Mouse (Mus musculus): Measurements from ENCODE around the gene Scaf1.
A peak's percentile ranks its signal among the peaks of the same experiment; 100 is the strongest.

The Scaf1 gene

GRCm38 (mm10) chr7:45013366-45014095 lies 2.6 kb downstream of the Scaf1 start:
- DNase-seq = no peak

GRCm38 (mm10) chr7:45012824-45013223 lies 3.3 kb downstream of the Scaf1 start:
- DNase-seq = no peak

GRCm38 (mm10) chr7:45012011-45012410 lies 4.2 kb downstream of the Scaf1 start:
- DNase-seq = no peak

- no peak for DNase-seq
Measured at GRCm38 (mm10) chr7:45008411-45008810, 7.8 kb downstream of the Scaf1 start.

GRCm38 (mm10) chr7:45007846-45008245 lies 8.3 kb downstream of the Scaf1 start:
- DNase-seq = no peak

- DNase-seq = no peak
Measured at GRCm38 (mm10) chr7:45007141-45007540, 9.0 kb downstream of the Scaf1 start.

- DNase-seq = no peak
Measured at GRCm38 (mm10) chr7:45006503-45006902, 9.7 kb downstream of the Scaf1 start.

GRCm38 (mm10) chr7:45005321-45005992 lies 10.7 kb downstream of the Scaf1 start:
- no peak for DNase-seq

GRCm38 (mm10) chr7:45004546-45004945 lies 11.6 kb downstream of the Scaf1 start:
- peak; percentile 60 for DNase-seq

- no peak for DNase-seq
Measured at GRCm38 (mm10) chr7:45002440-45002839, 13.7 kb downstream of the Scaf1 start.

GRCm38 (mm10) chr7:45000539-45001114 lies 15.5 kb downstream of the Scaf1 start:
- DNase-seq = no peak

GRCm38 (mm10) chr7:44999753-45000152 lies 16.4 kb downstream of the Scaf1 start:
- no peak for DNase-seq

- DNase-seq = peak; percentile 78
Measured at GRCm38 (mm10) chr7:44998501-44998955, 17.6 kb downstream of the Scaf1 start, which contains the start of gene Bcl2l12. Bcl2l12 (minus strand) TSS chr7:44998712.

GRCm38 (mm10) chr7:44997940-44998428 lies 18.2 kb downstream of the Scaf1 start:
- no peak for DNase-seq

- peak; percentile 98 for DNase-seq
Measured at GRCm38 (mm10) chr7:44997231-44997939, 18.8 kb downstream of the Scaf1 start, which contains the start of gene Irf3. Irf3 (plus strand) TSS chr7:44997648.

- DNase-seq = no peak
Measured at GRCm38 (mm10) chr7:44996672-44997071, 19.5 kb downstream of the Scaf1 start.

GRCm38 (mm10) chr7:44986879-44987718 lies 29.1 kb downstream of the Scaf1 start:
- DNase-seq = no peak

GRCm38 (mm10) chr7:44986192-44986878 lies 29.8 kb downstream of the Scaf1 start, which contains the start of gene Prmt1:
Prmt1 (minus strand) TSS chr7:44986568.
- DNase-seq = peak; percentile 97

GRCm38 (mm10) chr7:44985595-44986191 lies 30.5 kb downstream of the Scaf1 start:
- DNase-seq = peak; percentile 87

GRCm38 (mm10) chr7:44984833-44985164 lies 31.4 kb downstream of the Scaf1 start:
- no peak for DNase-seq
